9 mouse cellular contexts compared by ENCODE assay signal in genomic region chr10:121429581-121429980, GRCm38 (mm10). TPM values are rescaled to one million over a fixed set of nuclear protein-coding genes. Genes with fewer than 3 reads are reported as not detected.
A peak's percentile ranks its signal among the peaks of the same experiment; 100 is the strongest.
DNase-seq lines count a peak whose midpoint lies in the region; ATAC-seq and TF ChIP-seq lines count a peak whose summit lies in the region.
"Had no signal": no experiment of that assay in that cellular context is flagged by ENCODE, and none has a peak within 500 bp of the region (broad histone marks: within the 10 kb centered on the region; RNA-seq: fewer than 3 reads in every experiment).

No protein-coding gene starts in this region.

- H3K27me3 ChIP-seq in heart, embryonic 13.5 days (replicated peaks): no peaks in the 10 kb centered on the region
- H3K27me3 ChIP-seq in C2C12 (ENCODE audit: control insufficient read depth, insufficient read depth, insufficient read length): no peaks in the 10 kb centered on the region
- H3K27me3 ChIP-seq in forebrain, embryonic 14.5 days (replicated peaks; ENCODE audit: control insufficient read depth, insufficient read depth, low read length): no peaks in the 10 kb centered on the region
- no peaks in the 10 kb centered on the region for H3K27me3 ChIP-seq in liver, embryonic 12.5 days (replicated peaks)

- peak overlapping the region; percentile 2 for H3ac ChIP-seq in C2C12 (ENCODE audit: control insufficient read depth, insufficient read length, low read depth)

- no peaks in the 10 kb centered on the region for H3K36me3 ChIP-seq in heart, embryonic 13.5 days
- no peaks in the 10 kb centered on the region for H3K36me3 ChIP-seq in C2C12 (ENCODE audit: control insufficient read depth, insufficient read depth)
- no peaks in the 10 kb centered on the region for H3K36me3 ChIP-seq in forebrain, embryonic 14.5 days (ENCODE audit: control insufficient read depth, insufficient read depth, low read length)
- H3K36me3 ChIP-seq in liver, embryonic 12.5 days: no peaks in the 10 kb centered on the region
- H3K36me3 ChIP-seq: G1E had no signal

- H3K79me3 ChIP-seq in C2C12 (ENCODE audit: low read depth): peaks cover 2% of the 10 kb centered on the region

- peaks cover 97% of the 10 kb centered on the region for H3K4me1 ChIP-seq in heart, embryonic 13.5 days
- H3K4me1 ChIP-seq in forebrain, embryonic 14.5 days (ENCODE audit: control insufficient read depth, insufficient read depth, low read length): peaks cover 9% of the 10 kb centered on the region; the same call in 1 of the 2 replicates
- H3K4me1 ChIP-seq in liver, embryonic 12.5 days: peaks cover 90% of the 10 kb centered on the region

- H3K27ac ChIP-seq in heart, embryonic 13.5 days (replicated peaks): peak overlapping the region; percentile 99
- peak overlapping the region; percentile 21; the same call in 1 of the 2 replicates for H3K27ac ChIP-seq in forebrain, embryonic 14.5 days (ENCODE audit: low read depth, low read length)
- peak overlapping the region; percentile 46 for H3K27ac ChIP-seq in liver, embryonic 12.5 days

- peak overlapping the region; percentile 27 for H3K4me3 ChIP-seq in heart, embryonic 13.5 days
- H3K4me3 ChIP-seq in C2C12 (ENCODE audit: insufficient read depth, poor library complexity, severe bottlenecking): no peak overlapping the region
- H3K4me3 ChIP-seq in forebrain, embryonic 14.5 days (ENCODE audit: low read depth, low read length): no peak overlapping the region
- 0 out of 2 replicates have a peak overlapping the region, but pooled peaks have one; percentile 2 for H3K4me3 ChIP-seq in liver, embryonic 12.5 days

- peak overlapping the region; percentile 62 for H3K4me2 ChIP-seq in heart, embryonic 13.5 days
- no peak overlapping the region for H3K4me2 ChIP-seq in forebrain, embryonic 14.5 days (ENCODE audit: low read length)
- peak overlapping the region; percentile 58 for H3K4me2 ChIP-seq in liver, embryonic 12.5 days

- H3K9ac ChIP-seq in heart, embryonic 13.5 days: peak overlapping the region; percentile 71
- H3K9ac ChIP-seq in forebrain, embryonic 14.5 days (ENCODE audit: low read length): no peak overlapping the region
- H3K9ac ChIP-seq in liver, embryonic 12.5 days: peak overlapping the region; percentile 48

- no peak for DNase-seq in heart, adult 8-10 months (ENCODE audit: low spot score)
- DNase-seq in forebrain, embryonic 14.5 days (ENCODE audit: low spot score): no peak
- DNase-seq in urinary bladder, adult 18-20 months (ENCODE audit: low spot score in 2 of 2): no peak
- no peak for DNase-seq in urinary bladder, postnatal 10 days (ENCODE audit: low spot score)
- no peak for DNase-seq in gastrocnemius, adult 8-10 months (ENCODE audit: low spot score in 2 of 2)

- TF ChIP-seq CTCF in C2C12 (IDR thresholded peaks at IDR 0.05; ENCODE audit: control insufficient read depth, insufficient read depth, insufficient read length): no peak

- no peak for ATAC-seq in heart, embryonic 13.5 days (ENCODE audit: extremely low read depth, insufficient number of reproducible peaks, low FRiP score, low TSS enrichment)
- ATAC-seq in forebrain, embryonic 14.5 days: no peak
- ATAC-seq in liver, embryonic 12.5 days: no peak

- H3K79me2 ChIP-seq in C2C12 (ENCODE audit: control insufficient read depth, insufficient read depth): no peaks in the 10 kb centered on the region

- H3K9me3 ChIP-seq in heart, embryonic 13.5 days: no peaks in the 10 kb centered on the region
- no peaks in the 10 kb centered on the region for H3K9me3 ChIP-seq in forebrain, embryonic 14.5 days (replicated peaks; ENCODE audit: control insufficient read depth, low read length)
- H3K9me3 ChIP-seq in liver, embryonic 12.5 days (replicated peaks): no peaks in the 10 kb centered on the region
- H3K9me3 ChIP-seq: G1E had no signal

- 29% methylated on average over 8 of the region's 8 CpGs for WGBS in heart, embryonic 13.5 days
- WGBS in forebrain, embryonic 14.5 days: 49% methylated on average over 8 of the region's 8 CpGs
- WGBS in liver, embryonic 12.5 days (ENCODE audit: insufficient replicate concordance): 27% methylated on average over 8 of the region's 8 CpGs

TF ChIP-seq in C2C12, 6 proteins besides CTCF, POLR2A, EP300 and RAD21:
- no peak for TF ChIP-seq MAX (IDR thresholded peaks at IDR 0.05)
- no peak for TF ChIP-seq MYOG (IDR thresholded peaks at IDR 0.05; ENCODE audit: control insufficient read depth, extremely low read depth, insufficient read length)
- no peak for TF ChIP-seq FOSL1 (IDR thresholded peaks at IDR 0.05; ENCODE audit: insufficient read depth, low read length, poor library complexity, severe bottlenecking)
- TF ChIP-seq MYOD1 (IDR thresholded peaks at IDR 0.05; ENCODE audit: control insufficient read depth, insufficient read length, low read depth): no peak
- TF ChIP-seq USF1 (IDR thresholded peaks at IDR 0.05; ENCODE audit: low read depth): no peak
- no peak for TF ChIP-seq CEBPB (IDR thresholded peaks at IDR 0.05; ENCODE audit: low read depth)
TF ChIP-seq in C2C12: peak in this region for 0.

RNA-seq across cellular contexts. Expression of gene Rassf3, which starts 46.6 kb away (rescaled TPM):
- polyA plus RNA-seq in heart, embryonic 13.5 days (2015; fragmentation: Nextera tagmentation; extraction: Ambion mirVana): 15.2 and 19.2 TPM in 2 replicates
- total RNA-seq in heart, adult 8-10 months (2022): 100 to 1,000 TPM; 131 to 151 (median 141) TPM
- polyA plus RNA-seq in C2C12 (2012; fragmentation: generic; extraction: Trizol): 8.9 TPM
- 4.4 and 4.7 TPM in 2 replicates for polyA plus RNA-seq in forebrain, embryonic 14.5 days (2014; fragmentation: Nextera tagmentation; extraction: Ambion mirVana)
- 12.3 and 12.8 TPM in 2 replicates for polyA plus RNA-seq in liver, embryonic 12.5 days (2016; fragmentation: Nextera tagmentation; extraction: Ambion mirVana)
- 10 to 100 TPM; 23.3 to 43.2 (median 31.1) TPM for total RNA-seq in gastrocnemius, adult 8-10 months (2022)

Comparison
In these comparisons a context has a peak if more than half of its experiments do, and no peak if none do; other contexts are left out.
1. H3K27ac ChIP-seq: peak in every context shown above with its lines; median percentile 99 in heart, embryonic 13.5 days; 46 in liver, embryonic 12.5 days; 21 in forebrain, embryonic 14.5 days.
2. H3K4me3 ChIP-seq: peak in heart, embryonic 13.5 days (single experiment) and liver, embryonic 12.5 days (single experiment); none in C2C12 (single experiment) and forebrain, embryonic 14.5 days (single experiment).